Mouse (Mus musculus) cerebellum, postnatal 36 days (tissue): ENCODE data around the gene Col28a1.

Experiments
- DNase-seq, 2 experiments: peaks; one replicate each; pipeline ENCODE4 v3.0.0; 2021 to 2022; ENCODE audit warnings: mixed read lengths in 2 of 2

Gene Col28a1

GRCm38 (mm10) chr6:8192517-8192916, at the start of gene Col28a1:
TSS of gene Col28a1 (minus strand) at chr6:8192617.
- no peak for DNase-seq

GRCm38 (mm10) chr6:8228596-8228995, 36.2 kb upstream of the Col28a1 start:
- DNase-seq = no peak

GRCm38 (mm10) chr6:8227035-8227434, 34.6 kb upstream of the Col28a1 start:
- DNase-seq = no peak

GRCm38 (mm10) chr6:8210661-8211060, 18.2 kb upstream of the Col28a1 start:
- peak in 1 of 2 experiments; percentile 12 for DNase-seq

GRCm38 (mm10) chr6:8209866-8210186, 17.4 kb upstream of the Col28a1 start:
- DNase-seq = peak in 1 of 2 experiments; percentile 9

- peak; percentile 87 to 91 for DNase-seq
Observed at GRCm38 (mm10) chr6:8209047-8209865, 16.8 kb upstream of the Col28a1 start, which contains the start of gene Mios. TSS of gene Mios (plus strand) at chr6:8209222.

GRCm38 (mm10) chr6:8189917-8190316, 2.5 kb downstream of the Col28a1 start:
- DNase-seq = no peak

GRCm38 (mm10) chr6:8188599-8189233, 3.7 kb downstream of the Col28a1 start:
- peak in 1 of 2 experiments; percentile 11 for DNase-seq

GRCm38 (mm10) chr6:8178397-8178941, 13.9 kb downstream of the Col28a1 start:
- peak; percentile 15 to 52 for DNase-seq

GRCm38 (mm10) chr6:8176116-8176515, 16.3 kb downstream of the Col28a1 start:
- DNase-seq = no peak

GRCm38 (mm10) chr6:8175346-8175745, 17.1 kb downstream of the Col28a1 start:
- peak; percentile 10 to 24 for DNase-seq

- no peak for DNase-seq
Observed at GRCm38 (mm10) chr6:8174062-8174461, 18.4 kb downstream of the Col28a1 start.

GRCm38 (mm10) chr6:8172101-8172500, 20.3 kb downstream of the Col28a1 start:
- no peak for DNase-seq

- no peak for DNase-seq
Observed at GRCm38 (mm10) chr6:8164741-8165140, 27.7 kb downstream of the Col28a1 start.

- DNase-seq = no peak
Observed at GRCm38 (mm10) chr6:8160001-8160400, 32.4 kb downstream of the Col28a1 start.

GRCm38 (mm10) chr6:8157121-8157520, 35.3 kb downstream of the Col28a1 start:
- no peak for DNase-seq

GRCm38 (mm10) chr6:8152551-8153361, 39.7 kb downstream of the Col28a1 start:
- DNase-seq = no peak

- no peak for DNase-seq
Observed at GRCm38 (mm10) chr6:8148916-8149315, 43.5 kb downstream of the Col28a1 start.

GRCm38 (mm10) chr6:8141881-8142280, 50.5 kb downstream of the Col28a1 start:
- DNase-seq = no peak

GRCm38 (mm10) chr6:8130149-8130548, 62.3 kb downstream of the Col28a1 start:
- no peak for DNase-seq

GRCm38 (mm10) chr6:8128164-8128563, 64.3 kb downstream of the Col28a1 start:
- DNase-seq = no peak

- DNase-seq = no peak
Observed at GRCm38 (mm10) chr6:8126545-8126944, 65.9 kb downstream of the Col28a1 start.

GRCm38 (mm10) chr6:8119116-8119515, 73.3 kb downstream of the Col28a1 start:
- DNase-seq = no peak
